Mouse (Mus musculus): ENCODE results near the gene Ccr1l1.

The Ccr1l1 gene

DNA sequence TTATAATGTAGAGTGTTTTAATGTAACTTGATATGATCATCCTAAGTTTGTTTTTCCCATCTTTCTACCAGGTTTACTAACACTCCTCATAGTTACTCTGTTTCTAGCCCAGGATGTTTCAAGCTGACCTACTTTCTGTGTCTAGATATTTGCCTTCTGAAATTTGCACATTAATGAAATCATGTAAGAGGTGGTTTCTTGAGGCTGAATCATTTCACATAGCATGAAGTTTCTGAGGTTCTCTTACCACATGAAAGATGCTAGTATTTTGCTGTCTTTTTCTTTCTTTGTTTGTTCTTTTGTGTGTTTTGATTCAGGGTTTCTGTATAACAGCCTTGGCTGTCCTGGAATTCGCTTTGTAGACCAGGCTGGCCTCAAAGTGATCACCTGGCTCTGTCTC lies 18.0 kb downstream of the Ccr1l1 start:
- DNase-seq (ENCODE audit: low spot score in 2 of 2) = no peak

DNA sequence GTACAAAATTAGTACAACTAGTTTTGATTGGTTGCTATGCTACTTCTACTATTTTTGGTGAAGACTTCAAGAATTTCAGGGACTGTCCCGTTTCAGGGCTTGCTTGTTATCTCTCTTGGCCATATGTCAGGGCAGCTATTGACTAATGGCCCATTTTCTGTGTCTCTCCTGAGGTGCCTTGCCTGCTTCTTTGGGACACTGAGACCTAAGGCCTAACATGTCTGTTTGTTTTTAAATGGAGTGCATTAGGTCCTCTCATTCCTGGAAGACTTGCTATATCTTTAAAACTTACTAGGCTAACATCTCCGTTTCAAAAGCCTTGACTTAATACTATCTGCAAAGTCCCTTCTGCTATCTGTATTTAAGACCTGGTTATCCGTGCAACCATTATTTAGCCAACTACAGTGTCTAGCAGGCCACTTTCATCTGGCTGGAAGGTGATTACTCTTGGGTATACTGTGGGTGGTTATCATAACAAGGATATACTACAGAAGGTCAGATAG lies 20.2 kb downstream of the Ccr1l1 start:
- no peak for DNase-seq (ENCODE audit: low spot score in 2 of 2)

DNA sequence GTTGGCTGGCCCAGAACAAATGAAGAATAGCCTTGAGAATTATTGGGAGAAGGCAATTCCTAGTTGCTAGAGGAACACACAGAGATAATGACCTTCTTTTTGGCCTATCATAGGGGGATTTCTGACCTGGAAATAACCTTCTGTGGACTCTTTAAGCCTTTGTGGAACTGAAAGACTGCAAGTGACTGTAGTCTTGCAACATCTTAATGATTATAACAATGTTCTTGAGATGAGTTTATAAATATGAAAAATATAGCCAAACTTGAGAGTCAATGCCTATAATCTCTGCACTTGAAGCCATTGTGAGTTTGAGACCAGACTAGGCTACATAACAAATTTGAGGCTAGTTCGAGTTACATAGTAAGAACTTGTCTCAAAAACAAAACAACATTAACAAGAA lies 21.3 kb downstream of the Ccr1l1 start:
- DNase-seq (ENCODE audit: low spot score in 2 of 2) = no peak

DNA sequence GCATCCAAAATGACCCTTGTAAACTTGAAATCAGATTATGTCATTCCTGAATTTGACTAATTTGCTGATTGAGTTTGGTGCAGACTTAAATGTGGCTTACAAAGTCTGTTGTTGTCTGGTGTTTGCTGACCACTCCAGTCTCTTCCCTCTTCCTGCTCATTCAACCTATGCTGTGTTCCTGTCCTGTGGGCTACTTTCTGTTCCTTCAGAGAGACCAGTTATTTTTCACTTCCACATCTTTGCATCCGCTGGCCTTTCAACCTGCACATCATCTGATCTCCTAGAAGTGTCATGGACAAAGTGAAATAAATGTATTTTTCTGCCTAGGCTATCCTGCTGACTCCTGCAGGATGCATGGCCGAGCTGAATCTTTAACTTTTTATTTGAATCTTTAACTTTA lies 24.7 kb downstream of the Ccr1l1 start:
- no peak for DNase-seq (ENCODE audit: low spot score in 2 of 2)

DNA sequence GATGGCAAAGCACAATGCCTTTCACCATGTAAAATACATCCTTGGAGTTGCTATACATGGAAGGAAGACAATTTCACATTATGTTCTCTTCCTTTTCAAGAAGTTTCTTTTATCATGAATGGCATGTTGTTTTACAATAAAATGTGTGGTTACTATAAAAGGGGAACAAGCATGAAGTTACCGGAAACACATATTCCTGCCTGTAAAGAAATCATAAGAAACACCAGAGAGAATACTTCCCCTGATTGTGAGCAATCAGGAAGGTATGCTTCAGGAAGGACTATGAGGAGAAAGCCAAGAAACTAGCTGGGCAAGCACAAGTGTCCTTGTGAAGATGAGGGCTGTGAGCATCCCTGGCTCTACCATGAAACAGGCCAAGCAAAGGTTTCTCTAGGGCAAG lies 27.0 kb downstream of the Ccr1l1 start:
- DNase-seq (ENCODE audit: low spot score in 2 of 2) = no peak

DNA sequence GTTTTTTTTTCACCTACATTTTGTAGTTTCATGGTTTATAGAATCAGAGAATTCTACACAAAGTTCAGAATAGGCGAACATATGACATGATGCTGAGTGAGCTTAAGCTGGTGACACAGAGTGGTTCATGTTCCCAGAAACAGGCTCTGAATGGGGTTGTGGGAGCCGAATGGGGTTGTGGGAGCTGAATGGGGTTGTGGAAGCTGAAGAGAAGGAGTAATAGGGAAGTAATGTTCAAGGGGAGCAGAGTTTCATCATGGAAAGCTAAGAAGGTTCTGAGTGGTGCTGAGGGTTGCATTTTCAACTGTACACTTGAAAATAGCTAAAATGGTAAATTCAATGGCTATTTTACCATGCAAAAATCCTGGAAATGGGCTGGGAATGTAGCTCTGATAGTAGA lies 28.8 kb downstream of the Ccr1l1 start:
- DNase-seq (ENCODE audit: low spot score in 2 of 2) = no peak

DNA sequence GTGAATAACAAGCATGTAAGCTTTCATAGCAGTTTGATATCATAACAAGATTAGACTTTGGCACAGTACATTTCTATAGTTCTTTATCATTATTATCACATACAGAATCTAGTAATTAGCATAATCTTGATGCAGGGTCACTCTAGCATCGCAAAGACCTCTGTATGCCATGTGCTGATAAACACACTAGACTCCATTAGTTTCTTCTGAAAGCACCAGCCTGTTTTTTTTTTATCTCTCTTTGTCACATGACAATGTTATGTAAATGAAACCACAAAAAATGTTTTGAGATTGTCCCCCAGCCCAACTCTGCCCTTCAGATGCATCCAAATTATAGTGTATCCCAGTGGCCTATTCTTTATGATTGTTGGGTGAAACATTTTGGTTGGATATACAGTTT lies 30.4 kb downstream of the Ccr1l1 start:
- DNase-seq (ENCODE audit: low spot score in 2 of 2) = no peak

DNA sequence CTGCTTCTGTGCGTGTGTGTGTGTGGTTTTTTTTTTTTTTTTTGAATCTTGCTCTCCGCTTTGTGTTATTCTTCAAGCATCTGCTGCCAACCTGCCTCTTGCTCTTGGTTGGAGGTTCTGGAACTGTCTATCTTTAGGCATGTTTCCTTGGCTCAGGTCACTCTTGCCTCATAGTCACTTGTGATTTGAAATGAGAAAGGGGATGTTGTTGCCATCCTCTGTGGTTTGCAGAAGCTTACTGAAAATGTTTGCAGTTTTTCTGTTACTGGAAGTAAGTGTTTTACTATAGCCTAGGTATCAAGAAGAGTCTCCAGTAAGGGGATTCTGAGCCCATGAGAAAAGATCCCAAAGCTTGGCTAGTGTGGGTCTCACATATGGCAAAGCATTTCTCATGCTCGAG lies 36.2 kb downstream of the Ccr1l1 start:
- no peak for DNase-seq (ENCODE audit: low spot score in 2 of 2)

DNA sequence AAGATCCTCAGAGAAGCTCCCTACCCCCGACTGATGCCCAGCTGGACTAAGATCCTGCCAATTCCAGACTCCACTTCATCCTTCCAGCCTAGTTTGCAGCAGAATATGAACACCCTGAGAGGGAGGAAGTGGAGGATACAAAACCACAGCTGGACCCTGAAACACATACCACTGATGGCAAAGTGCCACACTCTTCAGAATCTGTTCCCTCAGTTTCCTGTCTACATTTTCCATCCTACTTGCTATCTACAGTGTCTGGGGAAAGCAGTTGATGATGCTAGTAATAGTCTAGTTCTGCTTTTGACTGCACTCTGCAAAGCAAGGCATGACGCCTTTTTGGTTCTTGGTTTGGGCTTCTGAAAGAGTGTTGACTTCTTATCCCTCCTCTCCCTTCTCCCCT lies 36.9 kb downstream of the Ccr1l1 start:
- no peak for DNase-seq (ENCODE audit: low spot score in 2 of 2)

DNA sequence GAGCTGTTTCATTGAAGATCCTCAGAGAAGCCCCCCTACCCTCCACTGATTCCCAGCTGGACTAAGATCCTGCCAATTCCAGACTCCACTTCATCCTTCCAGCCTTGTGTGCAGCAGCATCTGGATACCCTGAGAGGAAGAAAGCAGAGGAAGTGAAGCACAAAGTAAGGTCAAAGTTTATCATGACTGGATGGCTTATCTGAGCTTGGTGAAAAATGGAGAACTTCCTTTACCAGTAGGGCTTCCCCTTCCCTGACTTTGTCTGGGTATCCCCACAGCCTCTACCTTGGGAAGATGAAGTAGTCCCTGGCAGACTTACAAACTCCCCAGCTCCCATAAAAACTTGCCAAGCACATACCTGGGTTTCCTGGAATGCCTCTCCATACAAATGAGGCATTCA lies 37.6 kb downstream of the Ccr1l1 start:
- no peak for DNase-seq (ENCODE audit: low spot score in 2 of 2)

DNA sequence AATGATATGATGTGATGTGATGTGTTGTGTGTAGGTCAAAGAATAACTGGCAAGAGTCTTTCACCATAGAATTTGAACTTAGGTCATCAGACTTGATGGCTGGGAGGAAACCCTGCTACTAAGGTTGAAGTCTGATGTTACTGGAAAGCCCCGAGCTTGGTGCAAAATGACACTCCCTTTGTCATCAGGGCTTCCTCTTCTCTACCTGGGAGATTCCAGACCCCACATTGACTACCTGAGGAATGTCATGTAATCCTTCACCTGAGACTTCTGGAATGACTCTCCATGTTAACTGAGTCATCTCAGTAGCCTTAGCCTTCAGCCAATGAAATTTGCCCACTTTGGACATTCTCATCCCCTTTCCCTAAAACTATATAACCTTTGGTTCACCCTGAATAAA lies 38.0 kb downstream of the Ccr1l1 start:
- DNase-seq (ENCODE audit: low spot score in 2 of 2) = no peak

DNA sequence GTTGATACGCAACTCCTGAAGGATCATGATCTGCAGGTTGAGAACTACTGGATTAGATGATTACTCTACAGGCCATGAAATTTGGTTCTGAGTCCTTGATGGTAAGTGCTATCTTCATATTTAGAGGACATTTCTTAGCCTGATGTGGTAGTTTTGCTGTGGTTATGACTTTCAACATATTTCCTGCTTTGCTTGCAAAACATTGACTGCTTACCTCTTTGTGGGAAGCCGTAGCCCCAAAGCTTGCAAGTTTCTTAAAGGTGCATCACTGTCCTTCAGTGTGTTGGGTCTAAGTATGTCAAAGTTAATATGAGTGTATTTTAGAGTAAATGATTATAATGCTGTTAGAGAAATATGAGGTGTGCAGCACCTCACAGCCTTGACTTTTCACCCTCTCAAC lies 40.2 kb downstream of the Ccr1l1 start:
- DNase-seq (ENCODE audit: low spot score in 2 of 2) = no peak

DNA sequence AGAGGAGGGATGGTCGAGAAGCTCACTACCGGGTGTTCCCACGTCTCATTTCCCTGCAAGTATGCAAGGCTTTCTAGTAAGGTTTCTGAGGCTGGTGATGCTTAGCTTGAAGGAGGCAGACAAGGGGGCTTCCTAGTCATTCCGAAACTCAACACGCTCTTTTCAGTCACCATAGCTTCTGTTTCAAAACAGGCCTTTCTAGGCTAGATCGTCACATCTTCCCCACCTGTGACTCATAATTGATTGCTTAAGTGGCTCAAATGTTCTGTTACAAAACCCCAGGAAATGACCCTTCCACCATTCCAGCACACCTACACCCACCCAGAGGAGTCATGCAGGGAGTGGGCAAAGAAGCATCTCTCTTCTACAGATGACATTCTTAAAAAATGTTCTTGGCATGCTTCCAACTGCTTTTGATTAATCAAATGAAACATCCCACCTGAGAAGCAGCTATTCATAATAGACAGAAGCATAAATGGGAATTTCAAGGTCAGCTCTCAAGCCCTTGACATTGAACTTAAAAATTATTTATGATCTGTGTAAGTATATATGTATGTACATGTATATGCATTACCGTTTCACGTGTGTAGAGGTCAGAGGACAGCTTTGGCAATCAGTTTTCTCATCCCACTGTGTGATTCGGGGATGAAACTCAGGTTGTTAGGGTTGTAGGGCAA lies 41.5 kb downstream of the Ccr1l1 start:
- DNase-seq (ENCODE audit: low spot score in 2 of 2) = no peak

DNA sequence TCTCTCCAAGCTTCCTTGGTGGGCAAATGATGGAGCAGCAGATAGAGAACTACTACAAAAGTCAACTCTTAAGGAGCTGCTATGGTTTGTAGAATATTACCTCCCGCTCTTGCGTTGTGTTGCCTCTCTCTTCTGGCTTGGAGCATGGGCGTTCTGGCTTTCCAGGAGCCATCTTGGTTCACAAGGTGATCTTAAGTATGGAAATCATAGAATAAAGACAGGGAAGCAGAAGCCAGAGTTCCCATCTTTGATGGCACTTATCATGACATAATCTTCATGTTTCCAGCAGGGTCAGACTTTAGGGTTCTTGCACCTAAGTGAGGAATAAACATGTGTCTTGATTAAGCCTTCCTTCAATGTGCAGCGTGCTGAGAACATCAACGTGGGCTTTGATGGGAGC lies 42.4 kb downstream of the Ccr1l1 start:
- DNase-seq (ENCODE audit: low spot score in 2 of 2) = no peak

DNA sequence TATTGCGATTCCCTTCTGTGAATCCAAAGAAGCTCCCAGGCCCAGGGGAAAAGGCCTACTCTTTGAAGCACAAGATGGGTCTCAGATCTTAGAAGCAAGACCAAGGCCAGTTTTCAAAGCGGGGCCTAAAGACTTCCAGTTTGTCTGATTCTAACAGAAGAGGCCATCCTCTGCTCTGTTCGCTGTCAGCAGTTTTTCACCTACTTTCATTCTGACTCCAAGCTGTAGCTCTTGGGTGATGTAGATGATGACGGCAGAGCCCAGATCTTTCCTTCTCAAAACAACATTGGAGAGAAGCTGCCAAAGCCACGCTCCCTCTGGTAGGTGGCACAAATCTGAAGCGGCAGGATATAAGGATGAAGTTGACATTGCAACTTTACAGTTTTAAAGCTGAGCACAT lies 42.9 kb downstream of the Ccr1l1 start:
- DNase-seq (ENCODE audit: low spot score in 2 of 2) = no peak

DNA sequence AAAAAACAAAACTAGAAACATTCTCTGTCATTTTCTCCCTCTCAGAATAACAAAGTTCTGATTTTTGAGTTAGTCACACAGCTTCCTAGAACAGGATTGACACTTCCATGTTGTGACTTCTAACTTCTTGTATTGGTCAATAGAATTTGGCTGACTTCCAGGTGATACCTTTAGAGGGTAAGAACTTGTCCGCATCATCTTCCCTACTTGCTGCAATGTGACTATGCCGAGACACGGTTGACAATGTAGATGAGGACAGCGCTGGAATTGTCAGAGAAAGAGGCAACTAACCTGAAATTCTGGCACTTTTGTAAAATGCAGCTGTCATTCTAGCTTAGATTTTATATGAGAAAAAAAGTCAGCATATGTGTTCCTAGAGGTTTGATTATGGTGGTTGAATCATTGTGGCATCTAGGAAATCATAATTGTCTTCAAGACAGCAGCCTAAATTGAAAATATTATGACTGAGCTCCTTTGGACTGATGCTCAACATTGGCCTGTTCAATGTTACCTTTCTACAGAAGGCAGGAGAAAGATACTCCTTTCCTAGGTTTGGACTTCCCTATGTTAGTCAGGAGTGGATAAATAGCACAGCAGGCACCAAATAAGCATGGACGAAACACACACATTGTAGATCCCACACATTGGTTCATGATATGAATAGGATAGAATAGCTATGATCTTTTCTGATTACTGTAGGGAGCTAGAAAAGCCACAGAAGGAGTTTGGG lies 44.3 kb downstream of the Ccr1l1 start:
- no peak for DNase-seq (ENCODE audit: low spot score in 2 of 2)

DNA sequence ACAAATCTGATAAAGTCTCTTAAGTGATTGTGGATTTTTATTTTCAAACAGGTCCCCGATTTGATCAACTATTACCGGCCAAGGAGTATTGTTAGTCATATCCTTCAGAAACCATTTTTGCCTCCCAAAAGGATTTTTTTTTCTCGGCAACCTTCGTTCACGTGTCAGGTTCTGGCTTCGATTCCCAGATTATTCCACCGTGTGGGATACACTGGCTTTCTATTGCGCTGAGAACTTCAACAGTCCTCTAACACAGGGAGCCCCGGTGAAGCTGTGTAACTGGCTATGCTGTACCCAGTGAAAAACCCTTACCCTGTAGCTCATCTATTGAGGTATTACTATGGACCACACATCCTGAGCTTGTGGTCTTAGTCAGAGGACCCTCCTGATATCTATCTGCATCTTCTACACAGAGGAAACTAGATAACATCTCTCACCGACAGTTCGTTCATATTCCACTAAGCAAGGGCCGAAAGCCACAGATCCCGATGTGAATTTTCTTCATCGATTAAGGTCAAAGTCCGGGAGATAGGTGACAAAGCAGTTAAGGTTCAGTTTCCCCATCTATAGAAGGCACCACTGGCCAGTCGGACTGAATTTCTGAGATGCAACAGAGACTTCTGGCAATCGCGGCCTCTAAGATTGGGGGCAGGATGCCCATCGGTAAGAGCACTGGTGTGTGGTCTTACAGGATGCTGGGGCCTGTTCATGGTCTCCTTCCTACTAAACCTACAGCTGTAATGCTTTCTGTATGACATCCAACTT lies 45.1 kb downstream of the Ccr1l1 start:
- no peak for DNase-seq (ENCODE audit: low spot score in 2 of 2)

DNA sequence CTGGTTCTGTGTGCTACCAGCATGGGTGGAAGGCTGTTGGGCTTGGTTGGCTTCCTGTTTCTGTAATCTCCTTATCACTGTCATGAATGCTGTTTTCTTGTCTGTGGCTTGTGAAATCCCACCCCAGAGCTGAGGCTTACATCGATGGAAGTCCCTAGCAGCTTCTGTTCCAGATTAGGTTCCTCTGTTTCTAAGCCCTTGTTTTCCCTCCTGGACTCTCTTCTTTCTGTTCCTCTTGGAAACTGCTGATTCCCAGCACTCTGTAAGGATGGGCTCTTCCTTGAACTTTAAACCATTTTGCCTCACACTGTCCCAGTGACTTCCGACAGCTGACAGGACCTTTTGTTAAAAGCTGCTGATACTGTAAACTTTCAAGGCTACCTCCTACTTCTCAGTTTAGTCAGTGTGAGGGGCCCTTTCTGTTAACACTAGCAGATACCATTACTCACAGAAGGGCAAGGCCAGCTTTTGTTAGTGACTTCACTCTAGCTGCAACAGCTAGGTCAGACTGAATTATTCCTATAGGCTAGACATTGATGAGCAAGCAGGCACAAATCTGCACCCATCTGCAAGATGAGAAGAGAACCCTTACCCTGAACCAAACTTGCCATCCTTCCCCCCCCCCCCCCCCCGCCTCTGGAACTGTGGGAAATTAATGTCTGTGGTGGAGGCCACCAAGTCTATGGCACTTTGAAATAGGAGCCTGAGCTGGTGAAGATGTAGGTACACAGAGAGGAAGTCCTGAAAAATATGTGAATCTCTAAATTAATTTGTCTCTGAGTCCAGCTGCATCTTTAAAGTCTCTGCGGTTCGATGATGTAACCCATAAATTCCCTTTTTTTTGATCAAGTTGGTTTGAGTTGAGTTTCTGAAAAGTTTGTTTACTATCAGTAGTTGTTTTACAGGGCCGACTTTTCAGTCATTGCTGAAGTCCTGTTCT lies 46.2 kb downstream of the Ccr1l1 start:
- DNase-seq (ENCODE audit: low spot score in 2 of 2) = no peak

DNA sequence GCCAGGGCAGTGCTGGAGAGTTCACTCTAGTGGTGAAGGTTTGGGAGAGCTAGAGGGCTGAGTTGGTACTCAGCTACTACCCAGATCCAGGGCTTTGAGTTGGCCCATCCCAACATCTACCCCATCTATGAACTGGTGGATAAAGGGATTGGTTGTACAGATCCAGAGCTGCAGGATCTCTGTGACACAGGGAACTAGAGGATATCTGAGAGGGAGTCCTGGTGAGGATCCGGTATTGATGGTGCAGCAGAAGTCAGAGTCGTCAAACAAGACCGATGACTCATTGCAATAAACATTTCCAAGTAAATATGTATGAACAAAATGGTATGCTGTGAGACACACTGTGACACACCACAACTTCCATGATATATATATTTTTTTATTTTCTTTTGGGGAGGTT lies 47.3 kb downstream of the Ccr1l1 start:
- no peak for DNase-seq (ENCODE audit: low spot score in 2 of 2)

DNA sequence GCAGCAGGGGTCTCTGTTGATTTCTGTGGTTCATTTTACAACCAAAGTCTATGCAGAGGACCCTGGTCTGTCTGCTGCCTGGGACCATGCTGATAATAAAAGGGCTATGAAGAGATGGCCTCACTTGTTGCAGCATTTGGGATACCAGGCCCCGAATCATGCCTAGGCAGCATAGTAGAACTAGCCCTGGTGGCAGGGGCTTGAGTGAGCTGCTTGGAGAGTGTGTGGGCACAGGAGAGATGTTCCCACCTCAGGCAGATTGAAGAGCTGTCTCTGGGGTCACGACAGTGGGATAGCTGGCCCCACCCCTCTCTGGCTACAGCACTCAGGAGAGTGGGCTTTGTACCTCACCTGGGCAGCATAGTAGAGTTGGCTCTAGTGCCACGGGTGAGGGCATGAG lies 47.7 kb downstream of the Ccr1l1 start:
- DNase-seq (ENCODE audit: low spot score in 2 of 2) = no peak

DNA sequence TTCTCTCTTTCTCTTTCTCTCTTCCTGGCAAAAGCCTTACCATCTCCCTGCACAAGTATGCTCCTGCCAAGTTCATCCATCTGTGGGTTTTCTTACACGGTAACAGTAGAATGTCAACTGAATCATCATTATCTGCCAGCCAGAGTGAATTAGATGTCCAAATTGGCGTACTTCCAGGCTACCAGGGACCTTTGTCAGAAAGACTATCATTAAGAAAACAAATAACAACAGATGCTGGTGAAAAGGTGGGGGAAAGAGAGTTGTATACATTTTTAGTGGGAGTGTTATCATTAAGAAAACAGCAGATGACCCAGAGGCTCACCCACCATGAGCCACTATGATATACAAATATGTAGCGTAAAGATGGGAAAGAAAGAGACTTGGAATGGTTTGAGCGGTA lies 48.3 kb downstream of the Ccr1l1 start:
- DNase-seq (ENCODE audit: low spot score in 2 of 2) = no peak
